In genomic region chr9:69470921-69471320, GRCm38 (mm10) we compare ENCODE assay signal across 7 mouse cellular contexts. TPM values are rescaled to one million over a fixed set of nuclear protein-coding genes. Genes with fewer than 3 reads are reported as not detected.
A peak's percentile ranks its signal among the peaks of the same experiment; 100 is the strongest.
DNase-seq lines count a peak whose midpoint lies in the region; ATAC-seq and TF ChIP-seq lines count a peak whose summit lies in the region.

No protein-coding gene starts in this region.

- no peaks in the 10 kb centered on the region for H3K27me3 ChIP-seq in midbrain, embryonic 16.5 days (ENCODE audit: control insufficient read depth, insufficient read depth, low read depth, low read length)
- H3K27me3 ChIP-seq in midbrain, embryonic 15.5 days (replicated peaks): no peaks in the 10 kb centered on the region; the same call in 1 of the 2 replicates
- no peaks in the 10 kb centered on the region for H3K27me3 ChIP-seq in heart, embryonic 16.5 days (ENCODE audit: control insufficient read depth, insufficient read depth, low read length)
- no peaks in the 10 kb centered on the region for H3K27me3 ChIP-seq in cerebellum, adult 2 months (ENCODE audit: control insufficient read depth, insufficient read depth, low read length)

- no peak overlapping the region for H3K4me2 ChIP-seq in midbrain, embryonic 16.5 days (ENCODE audit: low read length)
- H3K4me2 ChIP-seq in midbrain, embryonic 15.5 days: no peak overlapping the region
- H3K4me2 ChIP-seq in heart, embryonic 16.5 days (ENCODE audit: low read depth, low read length): peak overlapping the region; percentile 50

- no peaks in the 10 kb centered on the region for H3K36me3 ChIP-seq in midbrain, embryonic 16.5 days (ENCODE audit: control insufficient read depth, insufficient read depth, low read length)
- H3K36me3 ChIP-seq in midbrain, embryonic 15.5 days (replicated peaks): no peaks in the 10 kb centered on the region
- peaks cover 29% of the 10 kb centered on the region for H3K36me3 ChIP-seq in heart, embryonic 16.5 days (ENCODE audit: control insufficient read depth, insufficient read depth)

- DNase-seq in lung, postnatal 10 days: peak; percentile 44
- DNase-seq in thymus, postnatal 4 days: peak; percentile 69
- DNase-seq in layer of hippocampus, adult 11-12 months (ENCODE audit: low spot score): no peak
- DNase-seq in cerebellum, adult 2 months: no peak

- H3K27ac ChIP-seq in midbrain, embryonic 16.5 days (ENCODE audit: low read length): no peak overlapping the region
- no peak overlapping the region for H3K27ac ChIP-seq in midbrain, embryonic 15.5 days
- H3K27ac ChIP-seq in heart, embryonic 16.5 days (ENCODE audit: low read length): peak overlapping the region; percentile 96
- H3K27ac ChIP-seq in cerebellum, adult 2 months (ENCODE audit: insufficient read depth, low read length): no peak overlapping the region

- no peak overlapping the region for H3K4me3 ChIP-seq in midbrain, embryonic 16.5 days (ENCODE audit: low read depth, low read length)
- no peak overlapping the region for H3K4me3 ChIP-seq in midbrain, embryonic 15.5 days
- H3K4me3 ChIP-seq in heart, embryonic 16.5 days (ENCODE audit: low read length): no peak overlapping the region
- H3K4me3 ChIP-seq in cerebellum, adult 2 months (replicated peaks; ENCODE audit: insufficient read depth, low read depth, low read length): no peak overlapping the region

- 26% methylated on average over 6 of the region's 6 CpGs for WGBS in midbrain, embryonic 16.5 days
- WGBS in midbrain, embryonic 15.5 days: 26% methylated on average over 6 of the region's 6 CpGs
- 4% methylated on average over 6 of the region's 6 CpGs for WGBS in heart, embryonic 16.5 days
- 23% methylated on average over 6 of the region's 6 CpGs for WGBS in cerebellum, adult 2 months

- H3K9ac ChIP-seq in midbrain, embryonic 16.5 days (ENCODE audit: low read depth, low read length): 0 out of 2 replicates have a peak overlapping the region, but pooled peaks have one; percentile 24
- H3K9ac ChIP-seq in midbrain, embryonic 15.5 days: no peak overlapping the region
- H3K9ac ChIP-seq in heart, embryonic 16.5 days (ENCODE audit: low read length): peak overlapping the region; percentile 65

- no peaks in the 10 kb centered on the region for H3K9me3 ChIP-seq in midbrain, embryonic 16.5 days (replicated peaks; ENCODE audit: control insufficient read depth, low read length, poor library complexity, severe bottlenecking)
- H3K9me3 ChIP-seq in midbrain, embryonic 15.5 days: no peaks in the 10 kb centered on the region
- H3K9me3 ChIP-seq in heart, embryonic 16.5 days (replicated peaks; ENCODE audit: control insufficient read depth, low read length): no peaks in the 10 kb centered on the region

- TF ChIP-seq POLR2A in cerebellum, adult 2 months (IDR thresholded peaks at IDR 0.05; ENCODE audit: borderline replicate concordance, insufficient read depth, low read length): no peak

- peaks cover 11% of the 10 kb centered on the region for H3K4me1 ChIP-seq in midbrain, embryonic 16.5 days (ENCODE audit: control insufficient read depth, insufficient read depth, low read length)
- peaks cover 24% of the 10 kb centered on the region for H3K4me1 ChIP-seq in midbrain, embryonic 15.5 days
- H3K4me1 ChIP-seq in heart, embryonic 16.5 days (ENCODE audit: control insufficient read depth, insufficient read depth, low read length): peaks cover 78% of the 10 kb centered on the region
- no peaks in the 10 kb centered on the region for H3K4me1 ChIP-seq in cerebellum, adult 2 months (ENCODE audit: control insufficient read depth, insufficient read depth, low read length)

- TF ChIP-seq CTCF in cerebellum, adult 2 months (IDR thresholded peaks at IDR 0.05; ENCODE audit: borderline replicate concordance, insufficient read depth, low read depth, low read length): no peak

- no peak for ATAC-seq in midbrain, embryonic 16.5 days
- no peak for ATAC-seq in midbrain, embryonic 15.5 days (replicated peaks)
- ATAC-seq in heart, embryonic 16.5 days (replicated peaks; ENCODE audit: extremely low read depth, insufficient read depth, low FRiP score): peak; percentile 80

RNA-seq across cellular contexts. Expression of gene Anxa2, which starts 17.5 kb away (rescaled TPM):
- 95.3 and 96.4 TPM in 2 replicates for polyA plus RNA-seq in midbrain, embryonic 16.5 days (2015; fragmentation: Nextera tagmentation; extraction: Ambion mirVana)
- 123 and 142 TPM in 2 replicates for polyA plus RNA-seq in midbrain, embryonic 15.5 days (2015; fragmentation: Nextera tagmentation; extraction: Ambion mirVana)
- 622 and 705 TPM in 2 replicates for polyA plus RNA-seq in heart, embryonic 16.5 days (2015; fragmentation: Nextera tagmentation; extraction: Ambion mirVana)
- 27.8 and 29.1 TPM in 2 replicates for polyA plus RNA-seq in cerebellum, adult 2 months (2012; rRNA removed)

Comparison
In these comparisons a context has a peak if more than half of its experiments do, and no peak if none do; other contexts are left out.
1. DNase-seq: peak in lung, postnatal 10 days (single experiment) and thymus, postnatal 4 days (single experiment); none in layer of hippocampus, adult 11-12 months (single experiment) and cerebellum, adult 2 months (0 of 2).